Mouse (Mus musculus) limb, embryonic 15.5 days (tissue): ENCODE results near the gene Fmnl1. TPM values are rescaled to one million over a fixed set of nuclear protein-coding genes. Genes with fewer than 3 reads are reported as not detected.
A peak's percentile ranks its signal among the peaks of the same experiment; 100 is the strongest.
"Not testable (repeated sequence)": the region's sequence is repeated elsewhere in the genome, so short reads cannot be mapped to it uniquely, and the experiment has no call there.

ENCODE experiments used
- ATAC-seq: fragments of 200-750 bp; cut with Nextera tagmentation; 2 replicates; pipeline ENCODE4 v1.8.0; 2017; ENCODE audit warnings: low read depth, moderate TSS enrichment; ENCODE audit not compliant: insufficient number of reproducible peaks, low FRiP score, low TSS enrichment
- H3K27ac ChIP-seq: fragments of 300-500 bp; sonication (generic); 2 replicates; pipeline ENCODE4 v1.5.1; 2015; ENCODE audit warnings: moderate library complexity, mild to moderate bottlenecking, inconsistent platforms
- H3K27me3 ChIP-seq: fragments of 300-500 bp; sonication (generic); 2 replicates; pipeline ENCODE4 v1.6.1; 2015; ENCODE audit warnings: inconsistent platforms
- H3K36me3 ChIP-seq: fragments of 300-500 bp; sonication (generic); 2 replicates; pipeline ENCODE4 v1.6.1; 2015; ENCODE audit warnings: inconsistent platforms
- H3K4me1 ChIP-seq: fragments of 300-500 bp; sonication (generic); 2 replicates; pipeline ENCODE4 v1.6.1; 2015; ENCODE audit warnings: inconsistent platforms
- H3K4me2 ChIP-seq: fragments of 300-500 bp; sonication (generic); 2 replicates; pipeline ENCODE4 v1.6.1; 2015; ENCODE audit warnings: mild to moderate bottlenecking, inconsistent platforms
- H3K4me3 ChIP-seq: fragments of 300-500 bp; sonication (generic); 2 replicates; pipeline ENCODE4 v1.5.1; 2015; ENCODE audit warnings: mild to moderate bottlenecking, inconsistent platforms
- H3K9ac ChIP-seq: fragments of 300-500 bp; sonication (generic); 2 replicates; pipeline ENCODE4 v1.6.1; 2015; ENCODE audit warnings: inconsistent platforms
- H3K9me3 ChIP-seq: fragments of 300-500 bp; sonication (generic); 2 replicates; pipeline ENCODE4 v1.6.1; 2016; ENCODE audit warnings: inconsistent platforms
- WGBS: fragments of 180-500 bp; shearing (Covaris S2); methylation state at CpG from one replicate; pipeline ENCODE4 v1.1.7; 2015; 5-methylcytosine and 5-hydroxymethylcytosine counted together
- polyA plus RNA-seq: library from polyadenylated mRNA; unstranded; fragments of >200 nt; fragmentation: Nextera tagmentation; extraction: Ambion mirVana; gene quantifications from 2 replicates; pipeline ENCODE4 v1.2.1, GENCODE M21; 2015

Gene Fmnl1
- polyA plus RNA-seq, 1 experiment from 2014 or later, result 2.4 TPM

- 22% methylated on average over 6 of the region's 6 CpGs for WGBS
- ATAC-seq, result no peak
- H3K9ac ChIP-seq, result 0 out of 2 replicates have a peak overlapping the region, but pooled peaks have one; percentile 20
Observed at GRCm38 (mm10) chr11:103218517-103218901, 47.6 kb downstream of the Fmnl1 start.

GRCm38 (mm10) chr11:103219259-103219658, 48.4 kb downstream of the Fmnl1 start:
- H3K4me3 ChIP-seq, result no peak overlapping the region
- peaks cover 19% of the 10 kb centered on the region for H3K4me1 ChIP-seq
- 80% methylated on average over 5 of the region's 5 CpGs for WGBS
- H3K9ac ChIP-seq, result 0 out of 2 replicates have a peak overlapping the region, but pooled peaks have one; percentile 14
- H3K9me3 ChIP-seq, result no peaks in the 10 kb centered on the region
- peaks cover 40% of the 10 kb centered on the region for H3K36me3 ChIP-seq
- 0 out of 2 replicates have a peak, but pooled peaks cover 4% of the 10 kb centered on the region for H3K27me3 ChIP-seq
- ATAC-seq, result no peak
- no peak overlapping the region for H3K4me2 ChIP-seq
- H3K27ac ChIP-seq, result no peak overlapping the region

More at GRCm38 (mm10) chr11:103218517-103218901, 47.6 kb downstream of the Fmnl1 start:
- Histone ChIP-seq H3K9me3 (no peaks in the 10 kb centered on the region), H3K4me3 (peak overlapping the region; percentile 44), H3K27me3 (0 out of 2 replicates have a peak, but pooled peaks cover 4% of the 10 kb centered on the region), H3K36me3 (peaks cover 33% of the 10 kb centered on the region), H3K27ac (no peak overlapping the region), H3K4me1 (peaks cover 15% of the 10 kb centered on the region), H3K4me2 (peak overlapping the region; percentile 93)

- Histone ChIP-seq H3K27me3 (0 out of 2 replicates have a peak, but pooled peaks cover 4% of the 10 kb centered on the region), H3K4me2 (no peak overlapping the region)
- WGBS, result 73% methylated on average over 4 of the region's 4 CpGs
Observed at GRCm38 (mm10) chr11:103219995-103220394, 49.1 kb downstream of the Fmnl1 start.

GRCm38 (mm10) chr11:103221437-103221836, 50.5 kb downstream of the Fmnl1 start:
- no peak overlapping the region for H3K9ac ChIP-seq
- ATAC-seq, result no peak
- peaks cover 58% of the 10 kb centered on the region for H3K36me3 ChIP-seq
- no peak overlapping the region for H3K27ac ChIP-seq
- no peak overlapping the region for H3K4me3 ChIP-seq
- H3K4me1 ChIP-seq, result peaks cover 19% of the 10 kb centered on the region
- 0 out of 2 replicates have a peak, but pooled peaks cover 4% of the 10 kb centered on the region for H3K27me3 ChIP-seq
- no peak overlapping the region for H3K4me2 ChIP-seq
- WGBS, result 90% methylated on average over 6 of the region's 6 CpGs
- H3K9me3 ChIP-seq, result no peaks in the 10 kb centered on the region

More at GRCm38 (mm10) chr11:103219995-103220394, 49.1 kb downstream of the Fmnl1 start:
- no peak overlapping the region for H3K4me3 ChIP-seq
- H3K36me3 ChIP-seq, result peaks cover 46% of the 10 kb centered on the region
- no peak for ATAC-seq
- H3K4me1 ChIP-seq, result peaks cover 19% of the 10 kb centered on the region
- H3K9me3 ChIP-seq, result no peaks in the 10 kb centered on the region
- no peak overlapping the region for H3K27ac ChIP-seq
- H3K9ac ChIP-seq, result no peak overlapping the region

- H3K27me3 ChIP-seq, H3K9me3 ChIP-seq, H3K4me2 ChIP-seq, H3K9ac ChIP-seq, H3K4me3 ChIP-seq, H3K27ac ChIP-seq, ATAC-seq: not testable (repeated sequence)
- Histone ChIP-seq H3K4me1 (peaks cover 16% of the 10 kb centered on the region), H3K36me3 (peaks cover 71% of the 10 kb centered on the region)
- WGBS, result 87% methylated on average over 4 of the region's 4 CpGs
Observed at GRCm38 (mm10) chr11:103222718-103223117, 51.8 kb downstream of the Fmnl1 start.

GRCm38 (mm10) chr11:103223444-103223843, 52.5 kb downstream of the Fmnl1 start:
- Histone ChIP-seq H3K36me3 (peaks cover 76% of the 10 kb centered on the region), H3K27ac (no peak overlapping the region), H3K4me3 (no peak overlapping the region), H3K27me3 (0 out of 2 replicates have a peak, but pooled peaks cover 4% of the 10 kb centered on the region), H3K9me3 (no peaks in the 10 kb centered on the region), H3K4me1 (peaks cover 10% of the 10 kb centered on the region), H3K9ac (no peak overlapping the region), H3K4me2 (no peak overlapping the region)
- ATAC-seq, result no peak
- WGBS, result 89% methylated on average over 10 of the region's 10 CpGs

GRCm38 (mm10) chr11:103223951-103224456, 53.1 kb downstream of the Fmnl1 start:
- H3K4me1 ChIP-seq, result peaks cover 6% of the 10 kb centered on the region; the same call in 1 of the 2 replicates
- H3K27ac ChIP-seq, result peak overlapping the region; percentile 38; the same call in 1 of the 2 replicates
- H3K27me3 ChIP-seq, result 0 out of 2 replicates have a peak, but pooled peaks cover 4% of the 10 kb centered on the region
- ATAC-seq, result no peak
- peaks cover 81% of the 10 kb centered on the region for H3K36me3 ChIP-seq
- no peak overlapping the region for H3K4me2 ChIP-seq
- 55% methylated on average over 18 of the region's 18 CpGs for WGBS
- no peak overlapping the region for H3K9ac ChIP-seq
- H3K4me3 ChIP-seq, result no peak overlapping the region
- H3K9me3 ChIP-seq, result no peaks in the 10 kb centered on the region

GRCm38 (mm10) chr11:103229608-103230007, 58.7 kb downstream of the Fmnl1 start:
- Histone ChIP-seq H3K4me2 (no peak overlapping the region), H3K9me3 (no peaks in the 10 kb centered on the region), H3K9ac (no peak overlapping the region), H3K4me1 (peaks cover 3% of the 10 kb centered on the region; the same call in 1 of the 2 replicates), H3K4me3 (no peak overlapping the region), H3K27ac (no peak overlapping the region), H3K27me3 (no peaks in the 10 kb centered on the region), H3K36me3 (peaks cover 62% of the 10 kb centered on the region)
- ATAC-seq, result no peak
- 97% methylated on average over 2 of the region's 2 CpGs for WGBS

GRCm38 (mm10) chr11:103230626-103231025, 59.7 kb downstream of the Fmnl1 start:
- no peak for ATAC-seq
- WGBS, result 86% methylated on average over 19 of the region's 19 CpGs
- no peaks in the 10 kb centered on the region for H3K27me3 ChIP-seq
- H3K9me3 ChIP-seq, result no peaks in the 10 kb centered on the region
- no peak overlapping the region for H3K9ac ChIP-seq
- H3K4me3 ChIP-seq, result no peak overlapping the region
- H3K4me1 ChIP-seq, result peaks cover 3% of the 10 kb centered on the region; the same call in 1 of the 2 replicates
- peaks cover 59% of the 10 kb centered on the region for H3K36me3 ChIP-seq
- H3K27ac ChIP-seq, result no peak overlapping the region
- H3K4me2 ChIP-seq, result no peak overlapping the region

- H3K36me3 ChIP-seq, result peaks cover 61% of the 10 kb centered on the region
Observed at GRCm38 (mm10) chr11:103231367-103231766, 60.5 kb downstream of the Fmnl1 start.

GRCm38 (mm10) chr11:103232966-103233365, 62.1 kb downstream of the Fmnl1 start:
- ATAC-seq, result no peak
- H3K36me3 ChIP-seq, result peaks cover 61% of the 10 kb centered on the region
- no peak overlapping the region for H3K27ac ChIP-seq
- peaks cover 3% of the 10 kb centered on the region; the same call in 1 of the 2 replicates for H3K4me1 ChIP-seq
- no peak overlapping the region for H3K4me2 ChIP-seq
- no peaks in the 10 kb centered on the region for H3K9me3 ChIP-seq
- no peak overlapping the region for H3K4me3 ChIP-seq
- no peaks in the 10 kb centered on the region for H3K27me3 ChIP-seq
- WGBS, result 38% methylated on average over 7 of the region's 7 CpGs
- H3K9ac ChIP-seq, result no peak overlapping the region

More at GRCm38 (mm10) chr11:103231367-103231766, 60.5 kb downstream of the Fmnl1 start:
- no peak overlapping the region for H3K4me3 ChIP-seq
- H3K27me3 ChIP-seq, result no peaks in the 10 kb centered on the region
- H3K9ac ChIP-seq, result no peak overlapping the region
- H3K27ac ChIP-seq, result no peak overlapping the region
- peaks cover 3% of the 10 kb centered on the region; the same call in 1 of the 2 replicates for H3K4me1 ChIP-seq
- 81% methylated on average over 7 of the region's 7 CpGs for WGBS
- no peaks in the 10 kb centered on the region for H3K9me3 ChIP-seq
- ATAC-seq, result no peak
- H3K4me2 ChIP-seq, result no peak overlapping the region

- Histone ChIP-seq H3K9me3 (no peaks in the 10 kb centered on the region), H3K4me3 (no peak overlapping the region), H3K36me3 (peaks cover 64% of the 10 kb centered on the region), H3K4me1 (peaks cover 3% of the 10 kb centered on the region; the same call in 1 of the 2 replicates), H3K27ac (no peak overlapping the region), H3K9ac (no peak overlapping the region), H3K4me2 (no peak overlapping the region), H3K27me3 (no peaks in the 10 kb centered on the region)
- WGBS, result 59% methylated on average over 1 of the region's 1 CpGs
- no peak for ATAC-seq
Observed at GRCm38 (mm10) chr11:103234447-103234846, 63.5 kb downstream of the Fmnl1 start.
